Mouse (Mus musculus) MEL (cell line): ENCODE results near the gene Slc4a1.

ENCODE experiments used
- CTCF ChIP-seq, 3 experiments: IDR thresholded peaks in 2 of 3; conservative IDR thresholded peaks in 1 of 3; 2 replicates each; pipeline ENCODE4 v1.5.1; 2011 to 2012; ENCODE audit warnings: low read length in 3 of 3, low read depth in 2 of 3, mild to moderate bottlenecking in 2 of 3, improper control_type of control experiment in 1 of 3, inconsistent platforms in 1 of 3, mixed read lengths in 1 of 3, moderate library complexity in 1 of 3; ENCODE audit not compliant: control insufficient read depth in 1 of 3, insufficient read depth in 1 of 3, poor library complexity in 1 of 3, severe bottlenecking in 1 of 3
- GATA1 ChIP-seq: IDR thresholded peaks from 2 replicates; pipeline ENCODE4 v1.6.1; 2011; ENCODE audit warnings: low read depth, low read length, improper control_type of control experiment
- POLR2A ChIP-seq, 2 experiments: IDR thresholded peaks; 2 replicates each; pipeline ENCODE4 v1.6.1; 2011 to 2012; ENCODE audit warnings: low read length in 2 of 2, mild to moderate bottlenecking in 2 of 2, control low read depth in 1 of 2, improper control_type of control experiment in 1 of 2, low read depth in 1 of 2, moderate library complexity in 1 of 2; ENCODE audit not compliant: control insufficient read depth in 1 of 2, insufficient read depth in 1 of 2, poor library complexity in 1 of 2
- ZC3H11A ChIP-seq: IDR thresholded peaks from 2 replicates; pipeline ENCODE4 v1.6.1; 2012; ENCODE audit warnings: low read depth, mild to moderate bottlenecking, inconsistent platforms, low read length, improper control_type of control experiment

- TF ChIP-seq CTCF (IDR thresholded peaks at IDR 0.05 in 2 of 3, conservative IDR thresholded peaks at IDR 0.05 in 1 of 3; ENCODE audit: control insufficient read depth in 1 of 3, insufficient read depth in 1 of 3, low read depth in 2 of 3, low read length in 3 of 3, poor library complexity in 1 of 3, severe bottlenecking in 1 of 3) (no peak), POLR2A (IDR thresholded peaks at IDR 0.05; ENCODE audit: control insufficient read depth in 1 of 2, insufficient read depth in 1 of 2, low read depth in 1 of 2, low read length in 2 of 2, poor library complexity in 1 of 2) (no peak), ZC3H11A (no peak), GATA1 (no peak)
These were observed 3.3 kb upstream of the Slc4a1 start for GRCm38 (mm10) chr11:102369263-102369662.
